Mouse (Mus musculus): ENCODE results near the gene Hoxd10.

The Hoxd10 gene

GRCm38 (mm10) chr2:74724244-74725015 lies 32.7 kb downstream of the Hoxd10 start:
- in situ Hi-C loops (cut with MboI, MseI), result loop anchor here in 1 of 2 experiments (25.0 kb wide), 2 partner anchors 863 to 1862 kb away; no protein-coding TSS in a partner anchor

- in situ Hi-C loops (cut with MboI, MseI), result loop anchor here in 1 of 2 experiments (25.0 kb wide), 2 partner anchors 862 to 1863 kb away; no protein-coding TSS in a partner anchor
Measured at GRCm38 (mm10) chr2:74725171-74725570, 33.4 kb downstream of the Hoxd10 start.

- in situ Hi-C loops (cut with MboI, MseI), result loop anchor here in 1 of 2 experiments (25.0 kb wide), 2 partner anchors 861 to 1864 kb away; no protein-coding TSS in a partner anchor
Measured at GRCm38 (mm10) chr2:74726551-74726950, 34.8 kb downstream of the Hoxd10 start, which contains the start of gene Gm28230. Gene Gm28230 (plus strand): TSS chr2:74726728.

GRCm38 (mm10) chr2:74726973-74727639 lies 35.4 kb downstream of the Hoxd10 start:
- in situ Hi-C loops (cut with MboI, MseI), result loop anchor here in 1 of 2 experiments (25.0 kb wide), 2 partner anchors 860 to 1865 kb away; no protein-coding TSS in a partner anchor

- in situ Hi-C loops (cut with MboI, MseI), result loop anchor here in 1 of 2 experiments (25.0 kb wide), 2 partner anchors 860 to 1865 kb away; no protein-coding TSS in a partner anchor
Measured at GRCm38 (mm10) chr2:74727640-74728302, 36.0 kb downstream of the Hoxd10 start.

- in situ Hi-C loops (cut with MboI, MseI), result loop anchor here in 1 of 2 experiments (25.0 kb wide), 2 partner anchors 859 to 1866 kb away; no protein-coding TSS in a partner anchor
Measured at GRCm38 (mm10) chr2:74728303-74728680, 36.6 kb downstream of the Hoxd10 start.

- in situ Hi-C loops (cut with MboI, MseI), result loop anchor here in 1 of 2 experiments (25.0 kb wide), 2 partner anchors 857 to 1868 kb away; no protein-coding TSS in a partner anchor
Measured at GRCm38 (mm10) chr2:74730331-74730730, 38.6 kb downstream of the Hoxd10 start.

- in situ Hi-C loops (cut with MboI, MseI), result loop anchor here in 1 of 2 experiments (25.0 kb wide), 2 partner anchors 856 to 1869 kb away; no protein-coding TSS in a partner anchor
Measured at GRCm38 (mm10) chr2:74731055-74731454, 39.3 kb downstream of the Hoxd10 start.

- in situ Hi-C loops (cut with MboI, MseI), result loop anchor here in 1 of 2 experiments (25.0 kb wide), 2 partner anchors 855 to 1870 kb away; no protein-coding TSS in a partner anchor
Measured at GRCm38 (mm10) chr2:74731799-74732512, 40.2 kb downstream of the Hoxd10 start.

GRCm38 (mm10) chr2:74732513-74733316 lies 41.0 kb downstream of the Hoxd10 start:
- in situ Hi-C loops (cut with MboI, MseI), result loop anchor here in 1 of 2 experiments (25.0 kb wide), 2 partner anchors 855 to 1870 kb away; no protein-coding TSS in a partner anchor

- in situ Hi-C loops (cut with MboI, MseI), result loop anchor here in 1 of 2 experiments (25.0 kb wide), 2 partner anchors 854 to 1871 kb away; no protein-coding TSS in a partner anchor
Measured at GRCm38 (mm10) chr2:74733317-74733661, 41.6 kb downstream of the Hoxd10 start.

- in situ Hi-C loops (cut with MboI, MseI), result loop anchor here in 1 of 2 experiments (25.0 kb wide), 2 partner anchors 854 to 1871 kb away; no protein-coding TSS in a partner anchor
Measured at GRCm38 (mm10) chr2:74733765-74734164, 42.0 kb downstream of the Hoxd10 start.

- in situ Hi-C loops (cut with MboI, MseI), result loop anchor here in 1 of 2 experiments (25.0 kb wide), 2 partner anchors 853 to 1872 kb away; no protein-coding TSS in a partner anchor
Measured at GRCm38 (mm10) chr2:74734451-74734850, 42.7 kb downstream of the Hoxd10 start.

GRCm38 (mm10) chr2:74734996-74735811 lies 43.5 kb downstream of the Hoxd10 start:
- in situ Hi-C loops (cut with MboI, MseI), result loop anchor here in 1 of 2 experiments (25.0 kb wide), 2 partner anchors 852 to 1873 kb away; no protein-coding TSS in a partner anchor

- in situ Hi-C loops (cut with MboI, MseI), result loop anchor here in 1 of 2 experiments (25.0 kb wide), 2 partner anchors 851 to 1874 kb away; no protein-coding TSS in a partner anchor
Measured at GRCm38 (mm10) chr2:74735851-74736687, 44.3 kb downstream of the Hoxd10 start.

- in situ Hi-C loops (cut with MboI, MseI), result loop anchor here in 1 of 2 experiments (25.0 kb wide), 2 partner anchors 850 to 1875 kb away; no protein-coding TSS in a partner anchor
Measured at GRCm38 (mm10) chr2:74736688-74737577, 45.2 kb downstream of the Hoxd10 start.
